Mouse (Mus musculus) kidney, postnatal 4 days (tissue): ENCODE measurements around the gene Mcrip2.
"Not testable (repeated sequence)": the region's sequence is repeated elsewhere in the genome, so short reads cannot be mapped to it uniquely, and the experiment has no call there.

Experiments used
- DNase-seq, 2 experiments: peaks; one replicate each; pipeline ENCODE4 v3.0.0; 2021; ENCODE audit warnings: mixed read lengths in 2 of 2

Gene Mcrip2

DNA sequence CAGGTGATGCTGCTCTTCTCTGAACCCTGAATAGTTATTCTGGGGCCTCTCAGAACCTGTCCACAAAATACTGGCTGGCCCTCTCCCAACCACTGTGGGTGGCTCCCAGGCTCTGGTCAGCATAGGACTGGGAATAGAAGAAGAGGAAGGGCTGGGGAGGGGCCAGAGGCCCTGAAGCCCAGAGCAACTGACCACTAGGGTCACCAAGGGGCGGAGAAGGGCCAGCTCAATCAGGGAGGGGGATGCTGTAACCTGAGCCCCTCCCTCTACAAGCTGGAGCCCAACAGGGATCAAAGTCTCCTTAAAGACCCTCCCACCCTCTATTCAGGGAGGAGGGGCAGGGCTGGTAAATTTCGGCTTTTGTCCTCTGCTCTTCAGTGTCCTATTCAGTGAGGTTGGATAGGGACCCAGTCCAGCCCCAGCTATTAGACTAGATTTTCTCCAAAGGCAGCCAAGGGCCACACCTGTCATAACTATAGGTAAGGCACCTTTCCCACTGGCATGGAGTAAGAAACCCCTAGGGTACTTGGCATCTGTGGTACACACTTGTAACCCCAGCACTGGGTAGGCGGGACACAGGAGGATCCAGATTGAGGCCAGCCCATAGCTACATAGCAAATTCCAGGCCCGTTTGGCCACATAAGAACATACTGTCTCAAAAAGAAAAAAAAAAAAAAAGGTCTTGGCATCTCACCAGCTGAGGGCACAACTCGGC is 11.8 kb upstream of the Mcrip2 start, which contains the start of gene Wfikkn1:
Gene Wfikkn1 (minus strand): TSS at position 663 of the 715 bp plus-strand sequence.
- no peak for DNase-seq

- no peak for DNase-seq
Measured at GRCm38 (mm10) chr17:25879750-25880149, 11.2 kb upstream of the Mcrip2 start.

- DNase-seq: peak; percentile 68 to 72
Measured at GRCm38 (mm10) chr17:25879261-25879660, 10.7 kb upstream of the Mcrip2 start.

DNA sequence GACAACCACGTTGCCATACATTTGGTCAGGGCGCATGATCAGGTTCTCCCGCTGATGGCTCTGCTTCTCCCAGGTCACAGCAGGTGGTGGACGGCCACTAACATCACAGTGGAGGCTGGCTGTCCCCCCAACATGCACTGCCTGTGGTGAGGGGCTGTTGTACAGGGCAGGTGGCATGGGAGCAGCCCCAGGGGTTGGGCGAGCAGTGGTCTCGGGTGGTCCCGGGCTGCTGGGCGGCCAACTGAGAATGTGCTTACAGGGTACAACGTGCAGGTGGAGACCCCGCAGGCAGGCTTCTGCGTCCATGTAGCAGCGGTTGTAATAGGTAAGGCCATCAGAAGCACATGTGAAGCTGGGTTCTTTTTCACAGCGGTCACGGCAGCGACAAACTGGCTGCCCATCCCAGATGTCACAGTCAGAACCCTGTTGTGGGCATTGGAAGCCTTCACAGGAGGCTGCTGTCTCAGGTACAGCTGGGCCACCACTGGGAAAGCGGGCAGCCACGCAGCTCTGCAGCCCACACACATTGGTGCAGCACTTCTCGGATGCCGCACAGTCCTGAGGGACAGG is 10.1 kb upstream of the Mcrip2 start:
- DNase-seq: no peak

DNA sequence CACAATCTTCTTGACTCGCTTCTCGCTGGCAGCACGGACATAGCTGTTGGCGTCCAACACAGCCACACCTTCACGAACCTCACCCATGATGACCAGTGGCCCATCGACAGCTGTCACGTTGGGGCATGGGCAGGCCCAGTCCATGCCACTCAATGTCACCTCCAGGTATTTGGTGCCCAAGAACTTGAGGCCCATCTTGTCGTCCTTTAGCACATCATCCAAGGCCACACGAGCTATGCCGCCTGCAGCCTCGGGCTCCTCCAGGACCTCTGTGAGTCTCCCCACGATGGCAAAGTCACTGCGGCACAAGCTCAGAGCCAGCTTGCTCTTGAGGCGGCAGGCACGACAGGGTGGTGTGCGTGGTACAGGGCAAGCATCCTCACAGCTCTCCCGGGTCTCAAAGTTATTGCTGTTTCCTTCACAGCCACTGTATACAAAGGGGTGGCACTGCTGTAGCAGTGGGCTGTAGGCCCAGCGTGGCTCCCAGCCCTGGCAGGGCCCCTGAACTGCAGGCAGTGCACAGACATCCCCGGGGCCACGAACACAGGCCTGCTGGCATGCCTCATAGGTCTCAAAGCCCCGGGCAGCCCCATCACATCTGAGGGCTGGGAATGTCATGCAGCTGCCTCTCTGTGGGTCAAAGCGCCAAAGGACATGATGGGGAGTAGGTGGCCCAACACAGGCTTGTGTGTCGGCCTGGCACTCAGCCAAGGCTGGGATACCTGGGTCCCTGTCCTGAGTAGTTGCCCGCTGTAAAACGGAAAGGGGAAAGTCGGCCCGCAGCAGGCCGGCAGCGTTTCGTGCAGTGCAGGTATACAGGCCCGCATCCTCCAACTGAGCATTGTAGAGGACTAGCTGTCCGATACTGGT is 9.4 kb upstream of the Mcrip2 start:
- no peak for DNase-seq

DNA sequence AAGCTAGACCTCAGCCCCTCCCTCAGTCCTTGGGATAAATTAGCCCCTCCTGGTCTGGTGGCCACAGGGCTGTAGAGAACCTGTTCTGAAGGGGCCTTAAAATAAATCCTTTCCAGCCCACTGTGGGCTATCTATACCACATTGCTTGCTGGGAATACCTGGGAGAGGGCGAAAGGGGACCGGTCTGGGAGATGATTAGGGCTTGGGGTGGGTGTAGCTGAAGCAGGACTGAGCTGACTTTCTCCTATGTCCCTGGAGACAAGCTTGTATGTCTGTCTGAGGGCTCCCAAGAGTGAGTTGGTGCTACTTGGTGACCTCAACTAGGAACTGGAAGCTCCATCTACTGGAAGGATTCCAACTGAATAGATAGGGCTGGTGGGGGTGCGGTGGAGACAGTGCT is 8.5 kb upstream of the Mcrip2 start:
- no peak for DNase-seq

DNA sequence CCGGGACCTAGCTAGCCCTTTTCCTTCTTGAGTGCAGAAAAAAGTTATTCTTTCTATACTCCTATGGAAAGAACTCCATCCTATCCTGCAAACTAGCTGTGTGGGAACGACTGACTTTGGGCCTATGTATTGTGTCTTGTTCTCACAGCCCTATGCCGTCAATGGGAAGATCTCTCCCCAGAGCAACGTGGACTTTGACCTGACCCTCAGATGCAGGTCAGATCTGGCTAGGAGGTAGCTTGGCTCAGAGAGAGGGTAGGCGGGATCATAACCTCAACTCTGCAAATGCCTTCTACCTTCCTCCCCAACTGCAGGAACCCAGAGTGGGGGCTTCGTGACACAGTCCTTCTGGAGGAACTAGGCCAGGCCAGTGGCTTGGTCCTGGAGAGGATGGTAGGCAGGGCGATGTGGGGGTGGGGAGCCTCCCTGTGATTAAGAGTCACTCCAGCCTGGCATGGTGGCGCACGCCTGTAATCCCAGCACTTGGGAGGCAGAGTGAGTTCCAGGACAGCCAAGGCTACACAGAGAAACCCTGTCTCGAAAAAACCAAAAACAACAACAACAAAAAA is 7.9 kb upstream of the Mcrip2 start:
- DNase-seq: peak; percentile 41 to 61

GRCm38 (mm10) chr17:25875171-25876136 is 6.9 kb upstream of the Mcrip2 start:
- DNase-seq: peak; percentile 92 to 95

GRCm38 (mm10) chr17:25874721-25875170 is 6.2 kb upstream of the Mcrip2 start, which contains the start of gene Mettl26:
TSS of gene Mettl26 (plus strand) at chr17:25875074.
- DNase-seq: peak; percentile 95 to 97

DNA sequence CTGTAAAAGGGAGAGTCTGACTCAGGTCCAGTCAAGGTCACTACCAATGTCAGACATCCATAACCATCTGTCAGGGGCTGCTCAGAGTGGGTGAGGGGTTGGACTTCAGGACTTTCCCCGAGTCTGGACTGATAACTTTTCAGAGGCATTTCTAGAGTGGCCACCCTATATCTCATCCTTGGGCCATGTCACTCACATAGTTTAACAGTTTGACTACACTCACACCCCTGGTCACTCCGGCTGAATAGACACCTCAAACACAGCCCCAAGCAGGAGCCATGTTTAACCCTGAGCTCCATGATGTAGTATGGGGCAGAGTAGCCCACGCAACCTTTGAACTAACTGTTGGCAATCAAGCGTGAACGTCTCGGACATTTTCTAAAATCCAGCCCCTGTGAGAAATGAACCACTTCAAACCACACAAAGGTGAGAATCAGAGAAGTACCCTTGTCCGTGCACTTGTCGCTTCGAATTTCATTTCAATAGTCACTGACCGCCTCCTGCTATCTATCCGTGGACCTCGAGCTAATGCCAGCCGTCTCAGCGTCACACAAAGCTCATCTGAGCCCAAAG is 5.7 kb upstream of the Mcrip2 start:
- DNase-seq: no peak

GRCm38 (mm10) chr17:25873405-25874147 is 5.0 kb upstream of the Mcrip2 start:
- no peak for DNase-seq

- DNase-seq: no peak
Measured at GRCm38 (mm10) chr17:25872676-25873075, 4.1 kb upstream of the Mcrip2 start.

DNA sequence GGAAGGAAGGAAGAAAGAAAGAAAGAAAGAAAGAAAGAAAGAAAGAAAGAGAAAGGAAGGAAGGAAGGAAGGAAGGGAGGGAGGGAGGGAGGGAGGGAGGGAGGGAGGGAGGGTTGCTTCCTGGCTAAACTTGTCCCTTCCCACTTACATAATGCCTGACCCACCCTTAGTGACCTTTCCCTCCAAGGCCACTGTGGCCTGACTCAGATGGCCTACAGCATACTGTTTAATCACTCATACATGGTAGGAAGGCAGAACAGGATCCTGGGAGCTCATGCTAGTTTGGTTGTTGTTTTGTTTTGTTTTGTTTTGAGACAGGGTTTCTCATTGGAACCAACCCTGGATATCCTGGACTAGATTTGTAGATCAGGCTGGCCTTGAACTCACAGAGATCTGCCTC is 3.0 kb upstream of the Mcrip2 start:
- not testable (repeated sequence) for DNase-seq

- DNase-seq: no peak
Measured at GRCm38 (mm10) chr17:25869954-25870353, 1.4 kb upstream of the Mcrip2 start.

DNA sequence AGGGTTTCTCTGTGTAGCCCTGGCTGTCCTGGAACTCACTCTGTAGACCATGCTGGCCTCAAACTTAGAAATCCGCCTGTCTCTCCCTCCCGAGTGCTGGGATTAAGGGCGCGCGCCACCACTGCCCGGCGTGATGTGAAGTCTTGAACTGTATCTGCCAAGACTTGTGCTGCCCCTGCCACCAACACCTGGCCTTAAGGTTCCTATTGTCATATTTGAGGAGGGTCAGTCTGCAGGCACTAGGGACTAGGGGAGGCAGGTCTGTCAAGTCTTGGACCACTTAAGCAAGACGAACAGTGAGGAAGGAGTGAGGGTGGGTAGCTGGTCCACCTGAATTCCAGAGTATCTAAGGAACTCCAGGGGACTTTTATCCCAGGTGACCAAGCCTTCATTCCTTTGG is 934 bp upstream of the Mcrip2 start:
- no peak for DNase-seq

GRCm38 (mm10) chr17:25867836-25868600 is 546 bp downstream of the Mcrip2 start:
- peak; percentile 70 to 82 for DNase-seq

DNA sequence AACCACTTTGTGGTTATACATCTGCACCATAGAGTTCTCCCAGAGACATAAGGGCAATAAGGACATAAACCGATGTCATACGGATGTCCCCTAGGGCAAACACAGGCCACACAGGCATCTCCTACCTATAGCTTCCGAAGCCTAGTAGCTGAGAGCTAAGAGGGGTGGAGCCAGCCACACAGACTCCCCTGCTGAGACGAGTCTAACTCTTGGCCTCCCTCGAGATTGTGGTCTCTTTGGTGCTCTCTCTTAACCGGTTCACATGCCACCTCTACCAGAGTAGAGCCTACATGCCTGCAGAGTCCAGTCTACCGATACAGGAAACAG is 1.1 kb downstream of the Mcrip2 start:
- DNase-seq: no peak

DNA sequence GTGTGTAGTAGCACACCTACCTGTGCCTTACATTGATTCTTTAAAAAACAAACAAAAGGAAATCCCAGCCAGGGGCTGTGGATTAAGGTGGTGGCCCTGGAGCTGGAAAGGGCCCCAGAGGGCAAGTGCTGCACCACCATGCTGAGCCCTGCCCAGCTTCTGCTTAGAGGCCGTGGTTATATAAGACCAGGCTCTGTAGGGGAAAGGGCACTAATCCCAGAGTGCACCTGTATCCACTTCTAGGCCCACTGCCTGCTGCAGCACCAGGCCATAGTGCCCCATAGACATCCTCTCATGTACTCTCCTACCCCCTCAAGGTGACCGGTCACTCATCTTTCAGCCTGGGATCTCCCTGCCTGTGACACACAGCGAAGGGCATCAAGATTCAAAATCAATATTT is 2.4 kb downstream of the Mcrip2 start:
- DNase-seq: no peak

GRCm38 (mm10) chr17:25865288-25865687 is 3.3 kb downstream of the Mcrip2 start:
- DNase-seq: no peak

- DNase-seq: no peak
Measured at GRCm38 (mm10) chr17:25864311-25864710, 4.3 kb downstream of the Mcrip2 start.
